Mouse (Mus musculus) liver, embryonic 14.5 days (tissue): ENCODE data around the gene Pax4.

Experiments
- CTCF ChIP-seq: IDR thresholded peaks from 2 replicates; pipeline ENCODE4 v1.5.1; 2016; ENCODE audit warnings: antibody characterized with exemption, low read depth, control low read depth
- EP300 ChIP-seq: IDR thresholded peaks from 2 replicates; pipeline ENCODE4 v1.6.1; 2016; ENCODE audit warnings: antibody characterized with exemption, low read depth

DNA sequence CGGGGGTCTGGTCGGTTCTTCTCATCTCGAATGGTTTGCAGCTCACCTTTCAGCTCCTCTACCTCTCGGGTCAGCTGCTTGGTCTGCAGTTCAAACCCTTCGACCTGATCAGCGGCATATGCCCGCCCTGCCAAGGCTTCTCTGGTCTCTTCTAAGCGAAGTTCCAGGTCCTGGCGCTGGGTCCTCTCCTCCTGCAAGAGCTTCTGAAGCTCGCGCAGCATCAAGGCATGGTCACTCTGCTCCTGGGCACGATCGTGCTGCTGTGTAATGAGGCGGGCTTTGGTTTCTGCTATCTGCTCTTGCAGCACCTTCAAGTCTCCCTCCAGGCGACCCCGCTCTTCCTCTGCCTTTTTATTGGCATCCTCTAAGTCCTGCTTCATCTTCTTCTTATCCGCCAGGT lies 28.8 kb downstream of the Pax4 start:
- TF ChIP-seq CTCF (no peak), EP300 (no peak)
